Mouse (Mus musculus): Measurements from ENCODE around the gene Cc2d1a. TPM values are rescaled to one million over a fixed set of nuclear protein-coding genes. Genes with fewer than 3 reads are reported as not detected.

The Cc2d1a gene
- polyA plus RNA-seq, 1 experiment from 2014 or later, result 9.6 TPM

DNA sequence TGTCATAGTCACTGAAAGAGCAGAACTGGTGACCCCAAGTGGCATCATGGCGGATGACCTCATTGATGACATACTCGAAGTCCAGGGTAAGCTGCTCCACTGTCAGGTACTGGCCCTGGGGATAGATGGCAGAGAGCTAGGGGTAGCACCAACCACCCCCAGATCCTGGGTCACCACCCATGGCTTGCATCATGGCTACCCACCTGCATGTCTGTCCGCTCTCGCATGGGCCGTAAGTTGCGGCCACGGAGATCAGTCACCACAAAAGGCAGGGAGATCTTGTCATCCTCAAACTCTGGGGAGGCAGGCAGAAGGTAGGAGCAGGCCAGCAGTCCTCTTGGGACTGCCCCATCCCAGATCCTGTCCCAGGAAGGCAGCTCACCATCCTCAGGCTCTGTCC, 49.4 kb downstream of the Cc2d1a start:
- H3K9me3 ChIP-seq (replicated peaks), result no peaks in the 10 kb centered on the region
- peaks cover 86% of the 10 kb centered on the region for H3K36me3 ChIP-seq
- peaks cover 10% of the 10 kb centered on the region for H3K4me1 ChIP-seq
- H3K9ac ChIP-seq, result no peak overlapping the region
- H3K27ac ChIP-seq, result no peak overlapping the region
- H3K4me3 ChIP-seq, result no peak overlapping the region
- no peak overlapping the region for H3K4me2 ChIP-seq
- no peak for ATAC-seq
- H3K27me3 ChIP-seq (replicated peaks), result no peaks in the 10 kb centered on the region
- WGBS (ENCODE audit: insufficient replicate concordance), result 81% methylated on average over 7 of the region's 7 CpGs

GRCm38 (mm10) chr8:84096061-84096460, 51.7 kb downstream of the Cc2d1a start:
- Histone ChIP-seq H3K9ac (no peak overlapping the region), H3K4me1 (no peaks in the 10 kb centered on the region), H3K27me3 (replicated peaks) (no peaks in the 10 kb centered on the region), H3K4me3 (no peak overlapping the region), H3K36me3 (peaks cover 87% of the 10 kb centered on the region), H3K9me3 (replicated peaks) (no peaks in the 10 kb centered on the region), H3K4me2 (no peak overlapping the region), H3K27ac (no peak overlapping the region)
- no peak for ATAC-seq
- WGBS (ENCODE audit: insufficient replicate concordance), result 70% methylated on average over 8 of the region's 8 CpGs

DNA sequence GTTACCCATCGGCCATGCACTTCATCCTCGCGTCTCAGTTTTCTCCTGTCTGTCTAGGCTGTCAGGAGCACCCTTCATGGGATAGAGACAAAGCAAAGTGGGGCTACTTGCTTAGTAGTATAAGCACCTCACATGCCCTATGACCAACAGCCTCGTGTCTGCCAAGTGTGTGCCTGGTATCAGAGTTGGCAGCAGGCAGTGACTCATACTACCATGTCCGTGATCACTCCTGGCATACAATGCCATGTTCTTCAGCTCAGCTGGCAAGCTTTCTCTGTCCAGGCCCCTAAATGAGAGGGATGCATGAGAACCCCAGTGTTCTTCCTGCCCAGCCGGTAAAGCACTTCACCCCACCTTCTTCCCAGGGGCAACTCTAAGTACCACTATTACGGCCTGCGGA, 57.2 kb downstream of the Cc2d1a start:
- no peak overlapping the region for H3K27ac ChIP-seq
- peaks cover 91% of the 10 kb centered on the region for H3K36me3 ChIP-seq
- H3K4me1 ChIP-seq, result no peaks in the 10 kb centered on the region
- ATAC-seq, result no peak
- 79% methylated on average over 8 of the region's 8 CpGs for WGBS (ENCODE audit: insufficient replicate concordance)
- no peak overlapping the region for H3K4me3 ChIP-seq
- H3K9ac ChIP-seq, result no peak overlapping the region
- no peaks in the 10 kb centered on the region for H3K27me3 ChIP-seq (replicated peaks)
- no peaks in the 10 kb centered on the region for H3K9me3 ChIP-seq (replicated peaks)
- H3K4me2 ChIP-seq, result no peak overlapping the region

- H3K36me3 ChIP-seq, result peaks cover 91% of the 10 kb centered on the region
- H3K4me1 ChIP-seq, result no peaks in the 10 kb centered on the region
- no peaks in the 10 kb centered on the region for H3K9me3 ChIP-seq (replicated peaks)
- H3K27me3 ChIP-seq (replicated peaks), result no peaks in the 10 kb centered on the region
- H3K9ac ChIP-seq, result no peak overlapping the region
- ATAC-seq, result no peak
- 76% methylated on average over 9 of the region's 9 CpGs for WGBS (ENCODE audit: insufficient replicate concordance)
- H3K27ac ChIP-seq, result no peak overlapping the region
- H3K4me2 ChIP-seq, result no peak overlapping the region
- no peak overlapping the region for H3K4me3 ChIP-seq
Observed at GRCm38 (mm10) chr8:84089277-84089676, 58.5 kb downstream of the Cc2d1a start.

GRCm38 (mm10) chr8:84087821-84088220, 59.9 kb downstream of the Cc2d1a start:
- Histone ChIP-seq H3K9ac (no peak overlapping the region), H3K4me3 (no peak overlapping the region), H3K9me3 (replicated peaks) (no peaks in the 10 kb centered on the region), H3K36me3 (peaks cover 91% of the 10 kb centered on the region), H3K27ac (no peak overlapping the region), H3K4me1 (no peaks in the 10 kb centered on the region), H3K27me3 (replicated peaks) (no peaks in the 10 kb centered on the region), H3K4me2 (no peak overlapping the region)
- WGBS (ENCODE audit: insufficient replicate concordance), result 89% methylated on average over 14 of the region's 14 CpGs
- no peak for ATAC-seq

DNA sequence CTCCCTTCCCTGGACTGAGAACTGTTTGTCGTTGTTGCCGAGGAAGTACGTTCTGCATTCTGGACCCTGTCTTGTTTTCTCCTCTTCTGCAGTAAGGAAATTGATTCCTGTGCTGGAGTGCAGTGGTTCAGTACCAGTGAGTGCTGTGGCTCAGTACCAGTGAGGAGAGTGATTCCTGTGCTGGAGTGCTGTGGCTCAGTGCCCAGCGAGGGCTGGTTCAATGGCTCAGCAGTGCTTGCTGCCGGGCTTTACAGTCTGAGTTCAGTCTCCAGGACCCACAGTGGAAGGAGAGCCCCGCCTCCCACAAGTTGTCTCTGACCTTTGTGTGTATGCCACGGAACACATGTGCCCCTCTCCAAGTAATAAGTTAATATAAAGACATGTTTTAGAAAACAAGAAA, 60.6 kb downstream of the Cc2d1a start:
- Histone ChIP-seq H3K36me3 (peaks cover 91% of the 10 kb centered on the region), H3K4me3 (no peak overlapping the region), H3K27ac (no peak overlapping the region), H3K9ac (no peak overlapping the region), H3K4me2 (no peak overlapping the region), H3K9me3 (replicated peaks) (no peaks in the 10 kb centered on the region), H3K27me3 (replicated peaks) (no peaks in the 10 kb centered on the region), H3K4me1 (no peaks in the 10 kb centered on the region)
- 84% methylated on average over 7 of the region's 7 CpGs for WGBS (ENCODE audit: insufficient replicate concordance)
- ATAC-seq, result no peak

GRCm38 (mm10) chr8:84084341-84085115, 63.2 kb downstream of the Cc2d1a start:
- H3K9me3 ChIP-seq (replicated peaks), result no peaks in the 10 kb centered on the region
- H3K27ac ChIP-seq, result no peak overlapping the region
- H3K4me2 ChIP-seq, result no peak overlapping the region; the same call in 1 of the 2 replicates
- H3K9ac ChIP-seq, result no peak overlapping the region
- peaks cover 94% of the 10 kb centered on the region for H3K36me3 ChIP-seq
- H3K4me1 ChIP-seq, result no peaks in the 10 kb centered on the region
- no peak overlapping the region for H3K4me3 ChIP-seq
- H3K27me3 ChIP-seq (replicated peaks), result no peaks in the 10 kb centered on the region
- WGBS (ENCODE audit: insufficient replicate concordance), result 75% methylated on average over 42 of the region's 42 CpGs
- no peak for ATAC-seq

DNA sequence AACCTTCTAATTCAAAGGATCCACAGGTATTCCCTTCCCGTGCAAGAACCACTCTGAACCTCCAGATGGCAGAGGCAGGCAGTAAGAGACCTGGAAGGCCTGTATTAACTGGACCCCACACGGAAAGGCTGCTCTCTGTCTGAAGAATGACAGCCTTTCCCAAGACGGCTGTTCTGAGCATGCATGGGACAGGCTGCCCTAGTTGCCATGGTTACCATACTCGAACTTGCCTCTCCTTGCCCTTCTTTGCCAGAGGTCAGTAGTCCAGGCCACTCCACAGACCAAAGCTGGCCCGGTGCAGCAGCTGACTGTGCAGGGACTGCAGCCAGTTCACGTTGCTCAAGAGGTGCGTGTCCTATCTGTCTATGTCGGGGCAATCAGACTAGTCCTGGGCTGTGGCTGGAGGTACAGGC, 63.9 kb downstream of the Cc2d1a start:
- H3K27ac ChIP-seq, result no peak overlapping the region
- peaks cover 95% of the 10 kb centered on the region for H3K36me3 ChIP-seq
- peak; percentile 21; the same call in 1 of the 2 replicates for ATAC-seq
- no peaks in the 10 kb centered on the region for H3K4me1 ChIP-seq
- 67% methylated on average over 8 of the region's 8 CpGs for WGBS (ENCODE audit: insufficient replicate concordance)
- no peak overlapping the region for H3K4me2 ChIP-seq
- no peak overlapping the region for H3K4me3 ChIP-seq
- H3K27me3 ChIP-seq (replicated peaks), result no peaks in the 10 kb centered on the region
- H3K9ac ChIP-seq, result no peak overlapping the region
- H3K9me3 ChIP-seq (replicated peaks), result no peaks in the 10 kb centered on the region

MicroRNAs encoded within 50 kb of the gene (microRNA counts, 519-probe panel; counts per million panel counts)
- microRNA mmu-miR-181c (582 counts per million, percentile 70 among the panel's probes with 10 or more counts), microRNA mmu-miR-709 (4,378 counts per million, percentile 81 among the panel's probes with 10 or more counts)

Small RNAs within 50 kb of the gene (microRNA-seq; reads per million reads assigned to microRNA genes)
- not detected for gene Gm25110
- 2,546 reads per million, percentile 82 among the genes with 10 or more reads in this experiment for gene Mir181c
- gene Mir181d, result 1,905 reads per million, percentile 79 among the genes with 10 or more reads in this experiment
- not detected for gene Mir709

Other genes with a start within 250 kb of the Cc2d1a start
- 4.9 and 5.3 TPM in 2 replicates for gene Adgrl1, start 247.8 kb downstream of the Cc2d1a start, polyA plus RNA-seq (2016; fragmentation: Nextera tagmentation; extraction: Ambion mirVana)
- gene Gm10644, start 192.7 kb downstream of the Cc2d1a start, polyA plus RNA-seq (2016; fragmentation: Nextera tagmentation; extraction: Ambion mirVana), result 0.15 and 0.16 TPM in 2 replicates
- 113 and 116 TPM in 2 replicates for gene Asf1b, start 192.4 kb downstream of the Cc2d1a start, polyA plus RNA-seq (2016; fragmentation: Nextera tagmentation; extraction: Ambion mirVana)
- gene Prkaca, start 174.9 kb downstream of the Cc2d1a start, polyA plus RNA-seq (2016; fragmentation: Nextera tagmentation; extraction: Ambion mirVana), result 81.1 and 82.0 TPM in 2 replicates
- 8.5 and 8.7 TPM in 2 replicates for gene Samd1, start 150.3 kb downstream of the Cc2d1a start, polyA plus RNA-seq (2016; fragmentation: Nextera tagmentation; extraction: Ambion mirVana)
- 0.41 and 0.63 TPM in 2 replicates for gene 1700067K01Rik, start 146.4 kb downstream of the Cc2d1a start, polyA plus RNA-seq (2016; fragmentation: Nextera tagmentation; extraction: Ambion mirVana)
- gene 2210011C24Rik, start 135.8 kb downstream of the Cc2d1a start, polyA plus RNA-seq (2016; fragmentation: Nextera tagmentation; extraction: Ambion mirVana), result not detected in 2 replicates
- 0.36 and 0.66 TPM in 2 replicates for gene Palm3, start 126.5 kb downstream of the Cc2d1a start, polyA plus RNA-seq (2016; fragmentation: Nextera tagmentation; extraction: Ambion mirVana)
- 1.5 and 1.6 TPM in 2 replicates for gene Il27ra, start 105.3 kb downstream of the Cc2d1a start, polyA plus RNA-seq (2016; fragmentation: Nextera tagmentation; extraction: Ambion mirVana)
- gene Rln3, start 102.9 kb downstream of the Cc2d1a start, polyA plus RNA-seq (2016; fragmentation: Nextera tagmentation; extraction: Ambion mirVana), result not detected in 2 replicates
- 0.27 and 0.30 TPM in 2 replicates for gene Gm10643, start 82.8 kb downstream of the Cc2d1a start, polyA plus RNA-seq (2016; fragmentation: Nextera tagmentation; extraction: Ambion mirVana)
- 4.1 and 4.2 TPM in 2 replicates for gene Rfx1, start 81.1 kb downstream of the Cc2d1a start, polyA plus RNA-seq (2016; fragmentation: Nextera tagmentation; extraction: Ambion mirVana)
- 5.9 and 6.4 TPM in 2 replicates for gene Dcaf15, start 43.2 kb downstream of the Cc2d1a start, polyA plus RNA-seq (2016; fragmentation: Nextera tagmentation; extraction: Ambion mirVana)
- 0.08 and 0.13 TPM in 2 replicates for gene Podnl1, start 21.9 kb downstream of the Cc2d1a start, polyA plus RNA-seq (2016; fragmentation: Nextera tagmentation; extraction: Ambion mirVana)
- gene 4930432K21Rik, start 89 bp upstream of the Cc2d1a start, polyA plus RNA-seq (2016; fragmentation: Nextera tagmentation; extraction: Ambion mirVana), result 0.28 and 0.58 TPM in 2 replicates
- 0.61 and 1.3 TPM in 2 replicates for gene Nanos3, start 37.3 kb upstream of the Cc2d1a start, polyA plus RNA-seq (2016; fragmentation: Nextera tagmentation; extraction: Ambion mirVana)
- 3.6 and 5.0 TPM in 2 replicates for gene Zswim4, start 89.1 kb upstream of the Cc2d1a start, polyA plus RNA-seq (2016; fragmentation: Nextera tagmentation; extraction: Ambion mirVana)
- 249 and 259 TPM in 2 replicates for gene D8Ertd738e, start 101.8 kb upstream of the Cc2d1a start, polyA plus RNA-seq (2016; fragmentation: Nextera tagmentation; extraction: Ambion mirVana)
- 55.4 and 63.1 TPM in 2 replicates for gene Mri1, start 109.4 kb upstream of the Cc2d1a start, polyA plus RNA-seq (2016; fragmentation: Nextera tagmentation; extraction: Ambion mirVana)
- 9.5 and 10.4 TPM in 2 replicates for gene Ccdc130, start 122.4 kb upstream of the Cc2d1a start, polyA plus RNA-seq (2016; fragmentation: Nextera tagmentation; extraction: Ambion mirVana)
- 0.60 and 1.8 TPM in 2 replicates for gene Cacna1a, start 240.5 kb upstream of the Cc2d1a start, polyA plus RNA-seq (2016; fragmentation: Nextera tagmentation; extraction: Ambion mirVana)